Mouse (Mus musculus) limb, embryonic 14.5 days (tissue): ENCODE measurements around the gene Aplp1. TPM values are rescaled to one million over a fixed set of nuclear protein-coding genes. Genes with fewer than 3 reads are reported as not detected.

ENCODE experiments used
- ATAC-seq: fragments of 200-750 bp; cut with Nextera tagmentation; 2 replicates; pipeline ENCODE4 v1.8.0; 2017; ENCODE audit warnings: low read depth, moderate number of reproducible peaks, moderate TSS enrichment; ENCODE audit not compliant: low FRiP score
- DNase-seq: peaks from one replicate; pipeline ENCODE4 v3.0.0-alpha.2; 2015; ENCODE audit warnings: low spot score
- H3K27ac ChIP-seq: fragments of 300-500 bp; sonication (generic); replicated peaks from 2 replicates; pipeline ENCODE4 v1.5.1; 2014; ENCODE audit warnings: low read depth, mild to moderate bottlenecking, low read length, moderate library complexity, mixed read lengths
- H3K27me3 ChIP-seq: fragments of 300-500 bp; sonication (generic); 2 replicates; pipeline ENCODE4 v1.6.1; 2014; ENCODE audit warnings: low read length, mixed read lengths; ENCODE audit not compliant: control insufficient read depth, insufficient read depth
- H3K36me3 ChIP-seq: fragments of 300-500 bp; sonication (generic); 2 replicates; pipeline ENCODE4 v1.6.1; 2014; ENCODE audit warnings: mild to moderate bottlenecking, low read length, moderate library complexity, mixed read lengths; ENCODE audit not compliant: control insufficient read depth, insufficient read depth
- H3K4me1 ChIP-seq: fragments of 300-500 bp; sonication (generic); 2 replicates; pipeline ENCODE4 v1.6.1; 2014; ENCODE audit warnings: antibody characterized with exemption, low read length, mixed read lengths; ENCODE audit not compliant: control insufficient read depth, insufficient read depth
- H3K4me2 ChIP-seq: fragments of 300-500 bp; sonication (generic); replicated peaks from 2 replicates; pipeline ENCODE4 v1.6.1; 2014; ENCODE audit warnings: low read depth, mild to moderate bottlenecking, low read length, moderate library complexity; ENCODE audit not compliant: severe bottlenecking
- H3K4me3 ChIP-seq: fragments of 300-500 bp; sonication (generic); replicated peaks from 2 replicates; pipeline ENCODE4 v1.5.1; 2014; ENCODE audit warnings: low read length
- H3K9ac ChIP-seq: fragments of 300-500 bp; sonication (generic); 2 replicates; pipeline ENCODE4 v1.6.1; 2014; ENCODE audit warnings: mild to moderate bottlenecking, low read depth, low read length, moderate library complexity; ENCODE audit not compliant: severe bottlenecking
- H3K9me3 ChIP-seq: fragments of 300-500 bp; sonication (generic); 2 replicates; pipeline ENCODE4 v1.6.1; 2016; ENCODE audit warnings: low read length; ENCODE audit not compliant: control insufficient read depth
- POLR2A ChIP-seq: fragments of 200-500 bp; IDR thresholded peaks from 2 replicates; pipeline ENCODE4 v1.8.0; 2012; ENCODE audit warnings: inconsistent platforms, mild to moderate bottlenecking, moderate library complexity, borderline replicate concordance; ENCODE audit not compliant: insufficient read depth, insufficient read length; ENCODE audit errors: extremely low read depth
- WGBS: fragments of 180-500 bp; shearing (Covaris S2); extraction: QIAGEN DNeasy Blood & Tissue Kit; methylation state at CpG from one replicate; pipeline ENCODE4 v1.1.7; 2014; 5-methylcytosine and 5-hydroxymethylcytosine counted together
- polyA plus RNA-seq, 2 experiments: library from polyadenylated mRNA; depleted of rRNA in 1 of 2; stranded (reverse) in 1 of 2; unstranded in 1 of 2; fragments of >200 nt; fragmentation: Nextera tagmentation in 1 of 2; extraction: Ambion mirVana in 1 of 2; gene quantifications; 2 replicates each; pipeline versions ENCODE4 v1.2.1 to v1.2.3; 2012 to 2014

Aplp1 gene
- polyA plus RNA-seq, 2 experiments = 31.4 to 41.9 TPM

DNA sequence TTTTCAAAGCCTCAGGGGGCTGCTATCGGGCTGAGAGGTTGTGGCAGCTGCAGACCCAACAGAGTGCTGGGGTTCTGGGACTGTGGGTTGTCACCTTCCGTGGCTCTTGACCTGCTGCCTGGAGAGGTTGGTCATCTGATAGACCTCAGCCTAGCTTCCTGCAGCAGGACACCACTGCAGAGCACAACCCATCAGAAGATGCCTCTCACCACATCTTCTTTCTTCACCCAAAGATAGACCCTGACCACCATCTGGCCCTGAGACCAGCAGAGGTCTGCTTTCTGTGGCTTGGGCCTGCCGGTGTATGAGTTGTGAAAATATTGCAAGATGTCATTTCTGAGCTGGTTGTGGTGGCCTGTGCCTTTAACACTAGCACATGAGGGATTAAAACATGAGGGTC lies 34.3 kb downstream of the Aplp1 start:
- Histone ChIP-seq H3K4me1 (no peaks in the 10 kb centered on the region), H3K27ac (no peak overlapping the region), H3K36me3 (no peaks in the 10 kb centered on the region), H3K9me3 (no peaks in the 10 kb centered on the region), H3K4me2 (no peak overlapping the region), H3K9ac (no peak overlapping the region), H3K4me3 (no peak overlapping the region), H3K27me3 (no peaks in the 10 kb centered on the region)
- ATAC-seq (no peak), DNase-seq (no peak)
- 64% methylated on average over 3 of the region's 3 CpGs for WGBS
- TF ChIP-seq POLR2A = no peak

DNA sequence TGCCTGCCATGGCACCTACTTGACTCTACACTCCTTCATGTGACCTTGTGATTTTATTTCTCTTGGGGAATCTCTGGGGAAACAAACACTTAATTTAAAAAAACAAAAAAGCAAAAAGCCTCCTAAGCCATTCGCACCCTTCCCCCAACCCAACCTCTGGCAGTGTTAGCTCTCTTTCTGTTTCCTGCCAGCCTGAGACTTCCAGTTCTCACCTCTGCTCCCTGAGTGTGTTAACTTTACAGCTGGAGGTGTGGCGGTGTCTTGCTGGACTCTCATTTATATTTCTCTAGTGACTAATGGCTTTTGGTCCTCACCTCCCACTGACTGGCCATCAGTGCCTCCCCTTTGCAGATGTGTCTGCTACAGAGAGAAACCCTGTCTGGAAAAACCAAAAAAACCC lies 35.5 kb downstream of the Aplp1 start:
- DNase-seq = no peak
- H3K4me3 ChIP-seq = no peak overlapping the region
- H3K4me2 ChIP-seq = no peak overlapping the region
- 36% methylated on average over 2 of the region's 2 CpGs for WGBS
- no peaks in the 10 kb centered on the region for H3K36me3 ChIP-seq
- H3K4me1 ChIP-seq = no peaks in the 10 kb centered on the region
- ATAC-seq = no peak
- H3K9ac ChIP-seq = no peak overlapping the region
- no peak for TF ChIP-seq POLR2A
- no peak overlapping the region for H3K27ac ChIP-seq
- no peaks in the 10 kb centered on the region for H3K27me3 ChIP-seq
- H3K9me3 ChIP-seq = no peaks in the 10 kb centered on the region

DNA sequence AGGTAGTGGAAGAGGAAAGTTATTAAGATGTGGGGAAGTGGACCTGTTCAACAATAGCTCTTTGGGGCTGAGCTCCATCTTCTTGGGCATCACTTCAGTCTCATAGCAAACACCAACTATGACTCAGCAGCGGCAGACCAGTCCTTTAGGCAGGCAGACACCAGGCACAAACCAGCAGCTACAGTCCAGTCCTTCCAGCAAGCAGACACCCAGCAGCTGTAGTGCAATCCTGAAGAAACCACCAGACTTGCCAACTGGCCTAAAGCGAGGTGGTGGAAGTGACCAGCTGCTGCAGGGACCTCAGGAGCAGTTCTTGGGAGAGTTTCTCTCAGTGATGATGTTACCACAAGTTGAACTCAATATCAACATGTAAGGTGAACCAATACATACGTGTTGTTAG lies 36.7 kb downstream of the Aplp1 start:
- ATAC-seq (no peak), DNase-seq (no peak)
- Histone ChIP-seq H3K4me3 (no peak overlapping the region), H3K9ac (no peak overlapping the region), H3K36me3 (no peaks in the 10 kb centered on the region), H3K4me1 (no peaks in the 10 kb centered on the region), H3K27ac (no peak overlapping the region), H3K4me2 (no peak overlapping the region), H3K27me3 (no peaks in the 10 kb centered on the region), H3K9me3 (no peaks in the 10 kb centered on the region)
- TF ChIP-seq POLR2A = no peak
- 86% methylated on average over 3 of the region's 3 CpGs for WGBS

DNA sequence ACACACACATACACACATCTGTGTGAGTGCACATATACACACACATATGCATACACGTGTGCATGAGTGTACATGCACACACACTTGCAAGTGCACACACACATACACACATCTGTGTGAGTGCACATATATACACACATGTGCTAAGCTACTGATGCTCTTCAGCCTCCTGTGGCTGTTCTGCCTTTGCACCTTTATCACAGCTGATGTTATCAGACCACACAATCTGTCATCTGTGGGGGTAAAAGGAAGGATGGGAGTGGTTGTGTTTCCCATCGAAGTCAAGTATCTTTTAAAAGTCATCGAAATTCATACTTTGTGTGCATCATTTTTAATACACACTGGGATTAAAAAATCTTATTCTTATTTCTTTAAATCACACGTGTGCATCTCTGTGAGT lies 43.0 kb downstream of the Aplp1 start:
- TF ChIP-seq POLR2A = no peak
- WGBS = 69% methylated on average over 4 of the region's 4 CpGs
- Histone ChIP-seq H3K4me2 (no peak overlapping the region), H3K4me3 (no peak overlapping the region), H3K9ac (no peak overlapping the region), H3K4me1 (no peaks in the 10 kb centered on the region), H3K36me3 (no peaks in the 10 kb centered on the region), H3K27ac (no peak overlapping the region), H3K9me3 (no peaks in the 10 kb centered on the region), H3K27me3 (no peaks in the 10 kb centered on the region)
- ATAC-seq (no peak), DNase-seq (no peak)

GRCm38 (mm10) chr7:30399671-30400070 lies 45.7 kb downstream of the Aplp1 start:
- Histone ChIP-seq H3K4me1 (no peaks in the 10 kb centered on the region), H3K27me3 (no peaks in the 10 kb centered on the region), H3K4me3 (no peak overlapping the region), H3K4me2 (no peak overlapping the region), H3K9me3 (no peaks in the 10 kb centered on the region), H3K27ac (no peak overlapping the region), H3K9ac (no peak overlapping the region), H3K36me3 (no peaks in the 10 kb centered on the region)
- 59% methylated on average over 7 of the region's 7 CpGs for WGBS
- TF ChIP-seq POLR2A = no peak
- peak; percentile 39 for DNase-seq
- no peak; the same call in 1 of the 2 replicates for ATAC-seq

GRCm38 (mm10) chr7:30394871-30395270 lies 50.5 kb downstream of the Aplp1 start:
- H3K9ac ChIP-seq = no peak overlapping the region
- no peak overlapping the region for H3K4me2 ChIP-seq
- no peaks in the 10 kb centered on the region for H3K4me1 ChIP-seq
- H3K27ac ChIP-seq = no peak overlapping the region
- H3K4me3 ChIP-seq = no peak overlapping the region
- H3K27me3 ChIP-seq = no peaks in the 10 kb centered on the region
- ATAC-seq (no peak), DNase-seq (no peak)
- H3K36me3 ChIP-seq = no peaks in the 10 kb centered on the region
- WGBS = 41% methylated on average over 2 of the region's 2 CpGs
- H3K9me3 ChIP-seq = no peaks in the 10 kb centered on the region
- TF ChIP-seq POLR2A = no peak
